Mouse (Mus musculus) spleen, postnatal 36 days (tissue): Measurements from ENCODE around the gene Acy3.
"Not testable (repeated sequence)": the region's sequence is repeated elsewhere in the genome, so short reads cannot be mapped to it uniquely, and the experiment has no call there.

Source experiments
- DNase-seq, 2 experiments: peaks; one replicate each; pipeline ENCODE4 v3.0.0; 2022; ENCODE audit warnings: low spot score in 2 of 2, mixed read lengths in 1 of 2

Gene Acy3

DNA sequence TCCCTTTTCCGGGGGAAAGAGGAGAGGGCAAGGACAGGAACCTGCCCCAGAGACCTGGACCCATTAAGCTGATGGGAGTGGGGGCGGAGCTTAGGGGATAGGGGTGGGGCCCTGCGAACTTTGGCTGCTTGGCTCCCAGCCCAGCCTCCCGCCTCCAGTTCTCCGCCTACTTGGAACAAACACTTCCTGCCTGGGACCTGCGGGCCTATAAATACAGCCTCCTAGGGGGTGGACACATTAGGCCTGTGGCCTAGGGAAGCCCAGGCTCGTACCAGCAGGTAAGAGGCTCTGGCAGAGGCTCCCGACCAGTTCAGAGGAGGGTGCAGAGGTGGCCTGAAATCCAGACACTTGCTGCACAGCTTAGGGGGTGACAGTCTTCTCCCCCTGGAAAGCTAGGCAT is at the start of gene Acy3:
Acy3 (plus strand) TSS at position 237 of the 400 bp plus-strand sequence.
- peak; percentile 22 to 35 for DNase-seq

DNA sequence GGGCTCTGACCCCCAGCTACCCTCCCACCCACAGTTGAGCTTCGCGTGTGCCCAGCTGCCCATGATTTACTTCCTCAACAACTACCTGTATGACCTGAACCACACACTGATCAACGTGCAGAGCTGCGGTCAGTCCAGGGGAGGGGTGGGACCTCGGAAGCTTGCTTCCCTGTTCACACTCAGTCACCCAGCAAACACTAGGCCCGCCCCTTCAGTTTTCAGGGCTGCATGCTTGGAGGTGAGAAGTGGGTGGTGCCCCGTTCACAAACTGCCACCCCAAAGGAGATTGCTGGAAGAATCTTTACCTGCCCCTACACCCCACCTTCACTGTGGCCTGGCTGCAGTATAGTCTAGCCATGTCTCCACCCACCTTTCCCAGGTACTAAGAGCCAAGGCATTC is 44.1 kb upstream of the Acy3 start:
- peak; percentile 44 to 48 for DNase-seq

DNA sequence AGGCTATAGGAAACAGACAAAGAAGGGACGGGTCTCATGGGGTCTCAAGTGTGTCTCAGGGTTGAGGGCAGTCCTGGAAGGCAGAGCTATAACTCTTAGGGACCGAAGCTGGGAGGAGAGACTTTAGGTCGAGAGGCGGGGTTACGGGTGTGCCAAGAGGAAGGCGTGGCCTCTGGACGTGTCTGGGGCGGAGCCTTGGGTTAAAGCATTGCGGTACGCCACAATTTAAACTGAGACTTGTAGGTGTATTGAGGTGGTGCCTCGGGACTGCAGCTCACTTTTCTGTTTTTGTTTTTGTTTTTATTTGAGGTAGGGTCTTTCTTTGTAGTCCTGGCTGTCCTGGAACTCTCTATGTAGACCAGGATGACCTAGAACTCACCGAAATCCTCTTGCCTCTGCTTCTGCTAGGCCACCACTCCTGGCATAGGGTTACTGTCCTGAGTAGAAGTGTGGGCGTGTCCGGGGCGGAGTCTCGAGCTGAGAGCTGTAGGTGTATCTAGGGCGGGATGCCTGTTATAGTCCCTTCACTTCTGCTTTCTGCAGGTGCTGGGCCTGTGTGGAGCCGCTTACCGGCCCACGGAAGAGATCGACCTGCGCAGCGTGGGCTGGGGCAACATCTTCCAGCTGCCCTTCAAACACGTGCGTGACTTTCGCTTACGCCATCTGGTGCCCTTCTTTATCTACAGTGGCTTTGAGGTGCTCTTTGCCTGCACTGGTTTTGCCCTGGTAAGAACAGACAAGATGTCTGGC is 43.2 kb upstream of the Acy3 start:
- DNase-seq = peak; percentile 91 to 93

DNA sequence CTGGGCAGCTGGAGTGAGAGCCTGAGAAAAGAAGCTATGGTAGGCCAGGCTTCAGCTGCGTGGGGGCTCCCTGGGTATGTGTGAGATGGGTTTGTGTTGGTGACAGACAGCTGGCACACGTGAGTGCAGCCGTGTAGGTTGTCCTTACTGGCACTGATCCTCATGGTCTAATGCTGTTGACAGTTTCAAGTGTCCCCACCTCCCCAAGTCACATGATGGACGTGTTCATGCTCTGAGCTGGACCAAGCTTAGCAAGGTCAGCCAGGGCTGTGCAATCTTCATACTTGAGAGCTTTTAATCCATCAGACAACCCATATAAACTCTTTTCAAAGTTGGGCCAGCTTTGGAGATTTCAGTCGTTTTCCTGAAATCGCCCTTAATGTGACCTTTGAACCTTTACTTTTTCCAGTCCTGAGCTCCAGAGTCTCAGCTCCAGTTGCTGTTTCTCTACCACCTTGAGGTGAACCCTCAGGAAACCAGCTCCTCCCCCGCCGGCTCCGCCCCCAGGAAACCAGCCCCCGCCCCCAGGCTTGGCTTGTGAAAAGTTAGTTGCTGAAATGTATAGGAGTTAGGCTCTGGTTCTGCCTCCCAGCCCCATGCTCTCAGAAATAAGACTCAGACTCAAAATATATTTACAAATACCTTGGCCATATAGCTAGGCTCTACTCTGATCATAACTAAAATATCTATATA is 40.4 kb upstream of the Acy3 start:
- peak; percentile 53 to 62 for DNase-seq

DNA sequence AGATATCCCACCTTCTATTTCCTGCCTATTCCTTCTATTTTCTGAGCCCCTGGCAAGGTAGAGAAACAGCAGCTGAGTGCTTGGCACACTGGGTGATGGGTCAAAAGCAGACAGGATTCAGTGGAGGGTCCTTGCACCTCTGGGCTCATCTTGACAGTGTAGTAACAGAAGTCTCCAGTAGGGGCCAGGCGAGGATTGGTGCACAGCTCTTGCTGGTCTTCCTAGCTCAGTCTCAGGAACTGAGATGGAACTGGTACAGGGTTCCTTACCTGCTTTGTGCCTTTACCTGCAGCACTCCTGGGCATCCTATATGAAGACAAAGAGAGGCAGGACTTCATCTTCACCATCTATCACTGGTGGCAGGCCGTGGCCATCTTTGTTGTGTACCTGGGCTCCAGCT is 39.7 kb upstream of the Acy3 start:
- peak; percentile 59 to 69 for DNase-seq

DNA sequence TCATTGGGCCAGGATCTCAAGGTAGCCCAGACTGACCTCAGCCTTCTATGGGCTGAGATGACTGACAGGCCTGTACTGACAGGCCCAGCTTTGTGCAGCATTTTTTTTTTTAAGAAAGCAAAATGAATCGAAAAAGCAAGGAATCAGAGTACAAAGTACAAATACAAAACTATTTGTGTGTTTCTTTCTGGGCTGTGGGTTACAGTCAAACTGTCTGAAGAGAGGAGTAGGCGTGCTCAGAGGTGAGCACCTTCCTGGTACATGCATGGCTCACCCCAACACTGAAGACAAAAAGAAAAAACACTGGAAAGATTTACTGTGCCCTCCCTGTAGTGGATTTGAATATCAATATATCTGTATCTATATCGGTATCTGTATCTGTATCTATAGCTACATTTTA is 38.6 kb upstream of the Acy3 start:
- no peak for DNase-seq

DNA sequence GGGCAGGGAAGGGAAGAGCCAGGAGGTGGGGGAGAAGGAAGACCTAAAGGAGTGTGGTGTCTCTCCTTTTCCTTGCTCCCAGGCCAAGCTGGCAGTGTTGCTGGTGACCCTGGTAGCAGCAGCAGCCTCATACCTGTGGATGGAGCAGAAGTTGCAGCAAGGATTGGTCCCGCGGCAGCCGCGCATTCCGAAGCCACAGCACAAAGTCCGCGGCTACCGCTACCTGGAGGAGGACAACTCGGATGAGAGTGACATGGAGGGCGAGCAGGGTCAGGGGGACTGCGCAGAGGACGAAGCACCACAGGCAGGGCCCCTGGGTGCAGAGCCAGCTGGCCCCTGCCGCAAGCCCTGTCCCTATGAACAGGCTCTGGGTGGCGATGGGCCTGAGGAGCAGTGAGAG is 37.8 kb upstream of the Acy3 start:
- no peak for DNase-seq

DNA sequence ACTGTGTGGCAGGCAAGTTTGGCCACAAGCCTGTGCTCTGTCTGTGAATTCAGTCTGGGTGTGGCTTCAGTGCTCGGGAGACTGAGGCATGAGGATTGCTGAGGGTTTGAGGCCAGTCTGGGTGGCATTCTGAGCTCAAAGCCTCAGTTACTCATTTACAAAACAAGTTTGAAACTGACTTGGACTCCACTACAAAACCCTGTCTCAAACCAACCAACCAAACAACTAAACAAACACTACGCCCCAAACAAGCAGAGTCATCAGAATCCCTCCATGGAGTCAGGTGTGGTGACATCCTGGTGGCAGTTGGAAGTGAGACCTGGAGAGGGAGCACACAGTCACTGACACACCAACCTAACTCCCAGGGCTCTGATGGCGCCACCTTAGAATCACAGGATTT is 36.0 kb upstream of the Acy3 start:
- DNase-seq = no peak

DNA sequence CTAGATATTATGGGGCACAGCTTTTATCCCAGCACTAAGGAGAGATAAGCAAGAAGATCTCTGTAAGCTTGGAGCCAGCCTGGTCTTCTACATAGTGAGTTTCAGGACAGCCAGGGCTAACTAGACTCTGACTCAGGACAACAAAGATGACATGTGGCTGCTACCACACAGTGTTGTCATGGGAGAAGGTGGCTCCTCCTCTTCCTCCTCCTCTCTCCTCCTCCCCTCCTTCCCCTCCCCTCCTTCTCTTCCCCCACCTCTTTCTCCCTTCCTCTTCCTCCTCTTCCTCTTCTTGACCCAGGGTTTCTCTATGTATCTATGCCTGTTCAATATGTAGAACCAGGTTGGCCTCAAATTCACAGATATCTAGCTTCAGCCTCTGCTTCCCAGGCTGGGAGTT is 34.9 kb upstream of the Acy3 start:
- DNase-seq = no peak

DNA sequence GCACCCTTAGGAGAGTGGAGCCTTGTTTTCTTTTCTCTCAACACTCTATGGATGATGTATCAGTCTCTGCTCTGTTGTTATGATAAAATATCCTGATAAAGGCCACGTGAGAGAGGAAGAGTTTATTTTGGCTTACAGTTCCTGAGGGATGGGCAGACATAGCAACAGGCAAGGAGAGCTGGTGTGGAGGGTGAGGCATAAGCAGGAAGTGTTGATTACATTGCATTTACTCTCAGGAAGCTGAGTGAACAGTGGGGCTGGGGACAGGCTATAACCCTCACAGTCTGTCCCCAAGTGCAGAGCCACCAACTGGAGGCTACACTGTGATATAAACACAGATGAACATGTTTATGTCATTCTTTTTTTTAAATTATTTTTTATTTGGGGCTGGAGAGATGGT is 34.3 kb upstream of the Acy3 start:
- no peak for DNase-seq

DNA sequence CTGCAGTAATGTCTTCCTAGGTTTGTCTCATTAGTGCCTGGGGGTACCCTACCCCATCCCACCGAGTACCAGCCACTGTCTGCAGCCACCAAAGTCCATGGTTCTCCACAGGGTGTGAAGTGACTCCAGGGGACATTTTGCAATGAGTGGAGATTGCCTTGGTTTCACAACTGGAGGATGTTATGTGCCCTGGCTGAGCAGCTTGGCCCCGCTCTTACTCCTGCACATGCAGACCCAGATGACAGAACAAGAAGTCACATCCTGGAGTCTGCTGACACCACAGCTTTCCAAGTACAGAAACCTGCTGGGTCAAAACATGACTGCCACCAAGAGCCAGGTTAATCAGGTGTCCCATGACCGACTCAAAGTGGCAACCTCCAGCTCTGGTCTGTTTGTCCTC is 31.3 kb upstream of the Acy3 start:
- no peak for DNase-seq

DNA sequence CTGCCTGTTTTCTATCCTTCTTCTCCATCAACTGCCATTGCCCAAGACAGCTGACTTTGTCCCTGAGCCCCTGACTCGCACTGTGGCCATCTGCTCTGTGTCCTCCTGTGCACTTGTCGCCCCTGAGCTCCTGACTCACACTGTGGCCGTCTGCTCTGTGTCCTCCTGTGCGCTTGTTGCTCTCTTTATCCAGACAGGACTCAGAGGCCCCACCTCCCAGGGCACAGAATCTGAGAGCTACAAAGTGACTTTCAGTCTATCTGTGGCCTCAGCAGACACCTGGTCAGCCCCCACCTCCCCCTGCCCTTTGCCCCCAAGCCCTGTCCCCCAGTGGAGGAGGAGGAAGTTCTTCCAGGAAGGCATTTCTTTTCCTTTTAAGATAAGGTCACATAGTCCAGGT is 30.6 kb upstream of the Acy3 start:
- no peak for DNase-seq

DNA sequence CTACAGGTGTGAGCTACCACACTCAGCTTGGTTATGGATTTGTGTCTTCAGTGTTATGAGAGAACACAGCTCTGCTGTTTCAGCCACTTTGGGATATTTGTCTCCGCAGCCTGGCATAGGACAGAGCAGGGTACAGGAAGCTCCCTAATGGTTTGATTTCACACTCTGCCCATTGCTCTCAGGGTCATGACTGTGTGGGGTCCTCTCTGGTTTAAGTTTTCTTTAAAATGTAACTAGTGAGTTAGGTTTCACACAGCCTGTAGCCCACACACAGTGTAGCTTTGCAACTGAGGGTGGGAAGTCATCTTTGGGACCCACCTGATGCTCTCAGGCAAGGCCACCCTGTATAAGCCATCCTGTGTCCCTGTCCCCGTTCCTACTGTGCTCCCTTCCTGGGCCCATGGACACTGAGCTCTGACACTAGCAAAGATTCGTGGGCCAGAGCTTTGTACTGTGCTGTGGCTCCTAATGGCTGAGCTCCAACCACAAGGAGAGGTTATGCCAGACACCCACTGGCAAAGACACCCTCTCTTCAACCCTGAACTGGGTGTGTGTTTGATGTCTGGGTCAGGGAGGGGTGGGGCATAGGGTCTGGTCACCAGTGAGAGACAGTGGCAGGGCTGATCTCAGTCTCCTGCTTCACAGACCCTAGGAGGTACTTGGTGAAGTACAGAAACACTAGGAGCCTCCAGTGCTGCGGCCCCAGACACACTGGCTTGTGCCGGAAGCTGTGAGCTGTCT is 28.9 kb upstream of the Acy3 start:
- DNase-seq = not testable (repeated sequence)

DNA sequence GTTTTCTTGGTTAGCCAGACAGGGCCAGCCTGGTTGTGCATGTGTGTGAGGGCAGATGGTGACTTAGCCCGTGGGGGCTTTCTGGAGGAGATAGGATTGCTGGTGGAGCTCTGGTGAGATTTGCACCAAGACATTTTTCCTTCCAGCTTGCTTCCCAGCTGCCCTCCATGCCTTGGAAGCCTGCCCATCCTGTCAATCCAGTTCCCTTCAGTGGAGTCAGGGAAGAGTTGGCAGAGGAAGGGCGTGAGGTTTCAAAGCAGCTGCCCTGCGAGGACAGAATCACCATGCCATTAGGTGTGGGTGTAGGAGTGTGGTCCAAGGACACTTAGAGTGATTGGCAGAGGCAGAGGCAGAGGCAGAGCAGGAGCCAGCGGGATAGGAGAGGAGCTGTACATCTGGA is 27.9 kb upstream of the Acy3 start, which contains the start of gene Aldh3b3:
Aldh3b3 (plus strand) TSS at position 176 of the 400 bp plus-strand sequence.
- DNase-seq = no peak

DNA sequence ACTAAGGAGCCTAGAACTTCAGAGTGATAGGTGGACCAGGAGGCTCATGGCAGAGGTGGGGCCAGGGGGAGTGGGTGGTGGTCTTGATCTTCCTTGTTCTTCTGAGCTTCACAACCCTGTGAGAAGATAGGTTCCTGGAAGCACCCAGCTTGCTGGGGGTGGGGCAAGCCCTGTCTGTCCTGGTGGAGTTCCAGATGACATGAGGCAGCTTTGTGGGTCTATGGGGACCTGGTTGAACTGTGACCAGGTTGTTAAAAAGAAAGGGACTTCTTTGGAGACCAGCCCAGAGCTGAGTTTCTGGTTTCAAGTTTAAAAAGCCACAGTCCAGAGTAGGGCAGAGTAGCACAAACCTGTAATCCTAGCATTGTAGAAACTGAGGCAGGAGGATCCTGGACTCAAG is 27.3 kb upstream of the Acy3 start:
- DNase-seq = no peak

DNA sequence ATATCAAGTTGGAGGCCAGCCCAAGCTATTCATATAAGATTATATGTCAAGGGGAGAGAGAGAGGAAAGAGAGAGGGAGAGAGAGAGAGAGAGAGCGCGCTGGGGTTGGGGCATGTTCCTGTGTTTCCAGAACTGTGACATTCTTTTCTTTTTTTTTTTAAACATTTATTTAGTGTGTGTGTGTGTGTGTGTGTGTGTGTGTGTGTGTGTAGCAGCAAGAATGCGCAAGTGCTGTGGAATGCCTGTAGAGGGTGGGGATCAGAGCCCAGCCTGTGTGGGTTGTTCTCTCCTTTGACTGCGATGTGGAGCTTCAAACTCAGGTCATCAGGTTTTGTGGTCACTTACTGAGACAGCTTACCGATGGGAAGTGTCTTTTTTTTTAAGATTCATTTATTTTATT is 26.2 kb upstream of the Acy3 start:
- no peak for DNase-seq

DNA sequence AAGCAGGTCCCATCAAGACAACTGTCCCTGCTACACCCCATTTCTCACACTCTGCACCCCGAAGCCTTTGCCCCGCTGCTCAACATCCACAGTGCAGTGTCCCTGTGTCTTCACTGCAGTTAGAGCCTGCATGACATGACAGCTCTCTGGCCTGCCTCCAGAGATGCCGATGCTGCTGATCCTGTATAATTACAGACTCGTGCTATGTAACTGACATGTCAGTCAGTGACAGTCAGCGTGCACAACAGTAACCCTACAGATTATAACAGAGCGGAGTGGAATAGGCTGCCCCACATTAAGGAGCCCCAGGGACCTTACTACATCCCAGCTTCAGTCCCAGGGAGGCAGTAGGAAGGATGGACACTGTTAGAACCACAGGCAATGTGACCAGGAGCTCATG is 24.6 kb upstream of the Acy3 start:
- DNase-seq = not testable (repeated sequence)

DNA sequence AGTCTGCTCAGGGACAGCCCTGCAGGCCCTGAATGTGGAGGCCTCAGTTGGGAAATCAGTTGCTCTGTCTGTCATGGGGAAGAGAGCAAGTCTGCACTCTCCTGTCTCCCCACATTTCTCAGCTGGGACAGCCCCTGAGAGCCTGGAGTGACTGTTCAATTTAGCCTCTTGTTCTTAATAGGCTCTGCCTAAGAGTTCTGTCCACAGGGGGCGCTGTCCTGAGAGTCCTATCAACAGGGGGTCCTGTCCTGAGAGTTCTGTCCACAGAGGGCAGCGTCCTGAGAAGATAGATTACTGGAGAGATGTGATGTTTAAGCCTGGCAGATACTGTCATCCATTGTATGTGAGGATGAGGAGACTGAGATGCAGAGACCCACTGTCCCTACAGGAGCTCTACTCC is 23.9 kb upstream of the Acy3 start:
- no peak for DNase-seq

DNA sequence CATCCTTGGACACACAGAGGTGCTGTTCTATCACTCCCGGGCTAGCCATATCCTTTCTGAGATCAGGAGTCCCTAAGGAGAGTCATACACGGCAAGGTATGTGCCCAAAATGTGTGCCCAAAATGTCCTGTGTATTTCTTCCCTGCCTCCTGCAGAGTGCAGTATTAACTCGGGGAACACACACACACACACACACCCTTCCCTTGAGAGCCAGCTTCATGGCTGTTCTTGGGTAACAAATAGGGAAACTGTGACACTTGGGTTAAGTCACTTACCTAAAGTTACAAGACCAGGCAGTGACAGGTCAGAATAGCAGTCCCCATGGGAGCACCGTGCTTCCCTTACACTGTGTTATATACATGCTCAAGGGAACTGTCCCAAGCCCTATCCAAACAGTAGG is 22.3 kb upstream of the Acy3 start:
- no peak for DNase-seq

DNA sequence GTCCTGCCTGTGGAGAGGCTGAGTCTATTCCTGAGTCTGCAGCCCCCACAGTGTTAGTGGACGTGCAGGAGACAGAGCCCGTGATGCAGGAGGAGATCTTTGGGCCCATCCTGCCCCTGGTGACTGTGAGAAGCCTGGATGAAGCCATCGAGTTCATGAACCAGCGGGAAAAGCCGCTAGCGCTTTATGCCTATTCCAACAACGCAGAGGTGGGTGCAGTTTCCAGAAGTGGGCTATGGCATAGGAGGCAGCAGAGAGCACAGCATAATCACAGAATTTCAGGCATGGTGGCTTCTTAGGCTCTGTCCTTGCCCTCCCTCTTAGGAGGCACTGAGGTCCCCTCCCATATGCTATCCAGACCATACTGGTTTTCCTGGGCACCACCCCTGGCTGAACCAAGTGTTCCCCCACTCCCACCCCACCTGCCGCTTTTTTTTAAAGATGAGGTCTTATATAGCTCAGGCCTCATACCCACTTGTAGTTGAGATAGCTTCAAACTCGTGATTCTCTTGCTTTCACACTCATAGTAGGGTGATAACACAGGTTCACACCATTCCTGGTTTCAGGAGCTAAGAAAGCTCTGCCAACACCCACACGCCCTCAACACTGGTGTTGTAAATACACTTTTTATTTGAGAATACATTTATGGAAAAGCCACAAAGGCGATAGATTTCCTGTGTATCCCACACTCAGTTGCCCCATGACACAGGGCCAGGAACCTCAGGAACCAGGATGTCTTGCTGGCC is 19.9 kb upstream of the Acy3 start:
- no peak for DNase-seq

DNA sequence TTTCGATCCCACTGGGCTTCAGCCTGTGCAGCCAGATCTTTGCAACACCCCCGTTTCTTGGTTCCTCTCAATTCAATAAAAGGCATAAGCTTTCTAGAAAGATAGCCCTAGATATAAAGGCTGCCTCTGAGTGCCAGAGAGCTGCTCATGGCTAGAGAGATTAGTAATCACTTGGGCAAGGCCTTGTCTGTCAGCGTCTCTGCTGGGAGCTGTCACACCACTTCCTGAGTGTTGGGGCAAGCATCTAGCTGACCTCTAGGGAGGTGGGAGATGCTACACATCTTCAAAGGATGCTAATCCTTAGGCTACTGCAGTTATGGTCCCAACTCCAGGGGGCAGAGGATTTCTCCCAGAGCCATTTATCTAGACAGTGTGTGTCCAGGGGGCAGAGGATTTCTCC is 19.1 kb upstream of the Acy3 start:
- DNase-seq = no peak

DNA sequence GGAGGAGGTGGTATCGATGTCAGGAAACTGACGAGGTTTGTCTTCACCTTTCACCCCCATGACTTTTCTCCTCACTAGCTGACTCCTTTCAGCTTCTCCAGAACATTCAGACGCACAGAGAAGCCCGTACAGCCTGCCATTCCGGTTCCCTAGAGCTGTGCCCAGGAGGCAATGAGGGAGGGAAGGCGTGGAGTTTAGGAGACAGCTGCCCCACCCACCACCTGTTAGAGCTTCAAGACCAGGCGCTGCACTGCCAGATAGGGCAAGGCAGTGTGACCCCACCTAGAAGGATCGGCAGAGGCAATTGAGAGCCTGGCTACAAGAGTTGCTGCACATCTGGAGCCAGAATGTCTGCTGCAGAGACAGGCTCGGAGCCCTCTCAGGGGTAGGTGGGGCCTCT is 14.1 kb upstream of the Acy3 start, which contains the start of gene Aldh3b2:
Aldh3b2 (plus strand) TSS at position 100 of the 400 bp plus-strand sequence.
- DNase-seq = no peak
